Mouse (Mus musculus): ENCODE data around the gene E130114P18Rik. TPM values are rescaled to one million over a fixed set of nuclear protein-coding genes. Genes with fewer than 3 reads are reported as not detected.

E130114P18Rik gene
- polyA plus RNA-seq, 1 experiment from 2014 or later, result 0.25 TPM

DNA sequence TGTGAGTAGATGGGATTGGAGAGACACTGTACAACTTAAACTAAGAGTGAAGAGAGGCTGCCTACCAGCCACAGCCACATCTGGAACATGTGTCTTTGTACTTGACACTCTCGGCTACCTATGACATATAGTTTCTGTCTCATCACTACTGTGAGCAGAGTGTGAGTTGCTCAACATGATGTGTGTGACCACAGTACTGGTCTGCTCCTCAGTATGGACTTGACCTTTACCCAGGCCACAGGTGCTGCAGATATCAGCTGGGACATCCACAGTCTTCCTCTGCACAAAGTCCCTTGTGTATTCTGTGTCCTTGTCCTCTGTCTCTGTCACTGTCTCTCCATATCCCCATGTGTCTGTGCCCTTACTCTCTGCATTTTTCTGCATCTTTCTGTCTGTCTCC, 141.3 kb downstream of the E130114P18Rik start:
- no peaks in the 10 kb centered on the region for H3K9me3 ChIP-seq (replicated peaks)
- no peak overlapping the region for H3K4me2 ChIP-seq
- H3K9ac ChIP-seq, result no peak overlapping the region
- no peak overlapping the region for H3K27ac ChIP-seq
- peaks cover 4% of the 10 kb centered on the region for H3K4me1 ChIP-seq (replicated peaks)
- ATAC-seq (replicated peaks; ENCODE audit: insufficient number of reproducible peaks, insufficient read depth, low FRiP score, low read depth), result no peak
- no peaks in the 10 kb centered on the region for H3K36me3 ChIP-seq
- no peaks in the 10 kb centered on the region for H3K27me3 ChIP-seq
- H3K4me3 ChIP-seq, result no peak overlapping the region
- 87% methylated on average over 1 of the region's 1 CpGs for whole genome bisulfite sequencing

DNA sequence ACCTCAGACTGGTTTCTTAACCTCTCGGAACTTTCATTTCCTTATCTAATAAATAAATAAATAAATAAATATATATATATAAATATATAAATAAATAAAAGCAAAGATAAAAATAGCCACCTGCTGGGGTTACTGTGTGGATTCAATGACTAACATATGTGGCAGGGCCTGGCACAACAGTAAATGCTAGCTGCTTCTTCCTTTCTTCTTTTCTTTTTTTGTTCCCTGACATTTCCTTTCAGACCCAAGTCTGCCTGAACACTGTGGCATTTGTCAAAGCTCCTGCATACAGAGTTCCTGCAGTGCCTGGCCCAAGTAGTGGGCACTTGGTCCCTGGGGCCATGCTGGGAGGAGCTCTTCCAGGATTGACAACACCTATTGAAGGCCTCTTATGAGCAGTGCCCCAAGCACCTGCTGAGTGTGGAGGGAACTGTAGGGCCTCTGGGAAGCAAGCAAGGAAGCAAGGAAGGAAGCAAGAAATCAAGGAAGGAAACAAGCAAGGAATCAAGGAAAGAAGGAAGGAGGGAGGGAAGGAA, 142.1 kb downstream of the E130114P18Rik start:
- Histone ChIP-seq H3K9me3 (replicated peaks) (no peaks in the 10 kb centered on the region), H3K4me2 (no peak overlapping the region), H3K36me3 (no peaks in the 10 kb centered on the region), H3K9ac (no peak overlapping the region), H3K4me1 (replicated peaks) (peaks cover 4% of the 10 kb centered on the region), H3K27me3 (no peaks in the 10 kb centered on the region), H3K27ac (no peak overlapping the region), H3K4me3 (no peak overlapping the region)
- no peak for ATAC-seq (replicated peaks; ENCODE audit: insufficient number of reproducible peaks, insufficient read depth, low FRiP score, low read depth)
- WGBS, result 64% methylated on average over 1 of the region's 1 CpGs

DNA sequence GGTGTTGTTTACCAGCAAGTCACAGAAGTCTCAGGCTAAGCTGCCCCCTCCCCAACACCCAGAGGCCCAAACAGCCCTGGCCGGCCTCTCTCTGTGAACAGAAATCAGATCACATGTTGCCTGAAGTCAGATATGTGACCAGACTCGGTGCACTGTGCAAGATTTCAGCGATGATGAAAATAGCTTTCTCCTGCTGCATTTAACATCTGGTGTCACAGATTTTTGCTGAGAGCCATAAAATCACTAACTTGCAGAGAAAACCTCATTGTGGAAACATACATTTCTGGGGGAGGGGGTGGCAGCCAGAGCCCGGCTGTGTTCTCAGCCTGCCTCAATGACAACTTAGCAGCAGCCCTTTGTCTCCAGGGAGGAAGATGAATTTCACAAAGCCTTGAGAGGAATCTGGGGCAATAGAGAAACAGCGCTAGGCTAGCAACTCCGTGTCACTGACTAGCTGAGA, 142.6 kb downstream of the E130114P18Rik start:
- no peak overlapping the region for H3K27ac ChIP-seq
- no peak overlapping the region for H3K4me2 ChIP-seq
- H3K27me3 ChIP-seq, result no peaks in the 10 kb centered on the region
- no peak overlapping the region for H3K4me3 ChIP-seq
- no peaks in the 10 kb centered on the region for H3K36me3 ChIP-seq
- H3K9ac ChIP-seq, result no peak overlapping the region
- no peak for ATAC-seq (replicated peaks; ENCODE audit: insufficient number of reproducible peaks, insufficient read depth, low FRiP score, low read depth)
- H3K4me1 ChIP-seq (replicated peaks), result peaks cover 4% of the 10 kb centered on the region
- WGBS, result 55% methylated on average over 6 of the region's 6 CpGs
- H3K9me3 ChIP-seq (replicated peaks), result no peaks in the 10 kb centered on the region

DNA sequence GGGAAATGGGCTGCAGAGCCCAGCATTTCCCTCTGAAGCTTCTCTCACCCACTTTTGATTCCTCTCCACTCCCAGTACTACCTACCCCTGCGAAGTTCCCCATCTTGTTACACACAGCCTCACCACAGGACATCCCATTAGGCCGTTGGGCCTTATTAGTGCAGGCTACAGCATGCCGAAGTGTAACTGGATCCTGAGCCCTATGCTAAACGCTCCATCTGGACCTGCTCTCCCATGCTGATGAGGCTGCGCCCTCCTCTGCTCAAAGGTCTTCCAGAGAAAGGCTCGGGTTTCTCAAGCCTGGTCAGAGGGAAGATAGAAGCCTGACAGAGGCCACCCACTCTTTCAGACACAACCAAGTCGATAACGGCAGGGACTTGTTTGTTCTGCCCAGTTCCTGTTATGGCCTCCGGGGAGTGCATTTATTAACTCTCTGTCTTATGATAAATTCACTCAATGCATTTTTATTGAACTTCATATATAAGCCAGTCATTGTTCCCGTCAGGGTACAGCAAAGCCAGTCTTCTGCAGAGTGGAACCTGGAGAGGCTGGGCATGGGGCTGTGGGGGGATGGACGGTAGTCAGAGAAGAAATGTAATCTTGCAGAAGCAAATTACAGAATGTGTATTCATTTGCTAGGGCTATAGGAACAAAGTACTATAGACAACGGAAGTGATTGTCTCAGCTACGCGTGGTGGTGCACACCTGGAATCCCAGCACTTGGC, 148.8 kb downstream of the E130114P18Rik start:
- 40% methylated on average over 14 of the region's 14 CpGs for WGBS
- ATAC-seq (replicated peaks; ENCODE audit: insufficient number of reproducible peaks, insufficient read depth, low FRiP score, low read depth), result no peak; the same call in 1 of the 2 replicates
- no peak overlapping the region for H3K9ac ChIP-seq

DNA sequence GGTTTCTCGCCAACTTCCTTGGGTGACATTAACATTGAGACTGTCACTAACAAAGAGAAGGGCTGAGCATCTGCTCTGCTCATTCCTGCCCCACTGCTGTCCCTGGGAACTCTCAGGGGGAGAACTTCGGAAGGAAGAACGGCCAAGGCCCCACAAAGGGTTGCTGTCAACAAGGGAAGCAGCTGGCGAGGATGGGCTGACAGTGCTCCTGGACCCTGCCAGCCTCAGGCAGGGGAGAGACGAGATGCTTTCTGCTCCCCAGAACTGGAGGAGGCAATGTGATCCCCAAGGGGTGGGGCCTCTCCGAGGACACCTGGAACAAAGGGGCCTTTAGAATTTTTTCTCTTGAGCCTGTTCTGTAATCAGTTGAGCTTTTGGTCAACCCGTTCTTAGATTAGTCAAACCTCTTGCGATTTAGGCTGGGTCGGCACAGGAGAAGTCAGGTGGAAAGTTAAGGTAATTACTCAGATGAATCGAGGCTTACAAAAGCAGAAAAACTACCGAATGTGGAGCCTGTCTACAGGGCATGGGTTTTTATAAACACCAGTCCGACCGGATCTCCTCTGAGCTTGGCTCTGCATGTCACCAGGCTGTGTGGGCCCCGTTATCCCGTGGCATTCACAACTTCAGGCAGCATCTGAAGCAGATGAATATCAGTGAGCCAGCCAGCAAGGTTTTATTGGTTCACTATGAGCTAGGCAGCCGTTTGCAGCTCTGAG, 151.7 kb downstream of the E130114P18Rik start:
- Histone ChIP-seq H3K4me3 (no peak overlapping the region), H3K9ac (no peak overlapping the region), H3K27ac (no peak overlapping the region), H3K4me1 (replicated peaks) (no peaks in the 10 kb centered on the region), H3K9me3 (replicated peaks) (no peaks in the 10 kb centered on the region), H3K36me3 (no peaks in the 10 kb centered on the region), H3K27me3 (no peaks in the 10 kb centered on the region), H3K4me2 (no peak overlapping the region)
- 51% methylated on average over 16 of the region's 16 CpGs for WGBS
- ATAC-seq (replicated peaks; ENCODE audit: insufficient number of reproducible peaks, insufficient read depth, low FRiP score, low read depth), result no peak

More for the DNA sequence above, 148.8 kb downstream of the E130114P18Rik start:
- no peak overlapping the region for H3K4me3 ChIP-seq
- no peaks in the 10 kb centered on the region for H3K9me3 ChIP-seq (replicated peaks)
- no peak overlapping the region for H3K4me2 ChIP-seq
- H3K27ac ChIP-seq, result no peak overlapping the region
- H3K36me3 ChIP-seq, result no peaks in the 10 kb centered on the region
- H3K27me3 ChIP-seq, result no peaks in the 10 kb centered on the region
- no peaks in the 10 kb centered on the region for H3K4me1 ChIP-seq (replicated peaks)

DNA sequence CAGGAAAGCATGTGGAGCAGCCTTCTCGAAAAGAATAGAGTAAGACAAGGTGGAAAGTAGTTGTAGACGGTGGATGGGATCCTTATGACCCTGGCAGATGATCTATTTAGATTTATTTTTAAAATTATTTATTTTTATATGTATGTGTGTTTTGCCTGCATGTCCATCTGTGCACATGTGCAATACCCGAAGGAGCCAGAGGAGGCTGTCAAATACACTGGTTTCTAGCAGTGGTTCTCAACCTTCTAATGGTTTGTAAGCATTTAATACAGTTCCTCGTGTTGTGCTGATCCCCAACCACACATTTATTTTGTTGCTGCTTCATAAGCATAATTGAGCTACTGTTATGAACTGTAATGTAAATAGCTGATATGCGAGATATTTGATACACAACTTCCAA, 154.7 kb downstream of the E130114P18Rik start:
- no peak for ATAC-seq (replicated peaks; ENCODE audit: insufficient number of reproducible peaks, insufficient read depth, low FRiP score, low read depth)
- WGBS, result 75% methylated on average over 5 of the region's 5 CpGs

DNA sequence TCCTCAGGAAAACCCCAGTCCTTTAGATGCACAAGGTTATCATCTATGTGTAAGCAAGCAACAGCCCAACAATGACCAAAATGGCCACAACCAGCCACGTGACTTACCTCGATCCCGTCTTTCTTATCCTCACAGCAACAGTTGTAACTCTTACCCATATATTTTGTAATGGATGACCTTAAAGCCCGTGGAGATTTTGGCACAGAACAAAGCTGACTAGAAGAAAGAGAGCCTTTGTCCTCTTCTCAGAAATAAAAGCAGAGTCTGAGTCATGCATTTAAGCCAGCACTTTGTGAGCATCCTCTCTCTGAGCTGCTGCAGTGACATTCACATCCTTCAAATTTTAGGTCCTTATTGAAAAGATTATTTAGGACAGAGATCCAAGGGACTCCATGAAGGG, 156.1 kb downstream of the E130114P18Rik start:
- Histone ChIP-seq H3K9ac (no peak overlapping the region), H3K9me3 (replicated peaks) (no peaks in the 10 kb centered on the region), H3K27ac (no peak overlapping the region), H3K27me3 (no peaks in the 10 kb centered on the region), H3K4me2 (no peak overlapping the region), H3K36me3 (no peaks in the 10 kb centered on the region), H3K4me3 (no peak overlapping the region), H3K4me1 (replicated peaks) (peaks cover 8% of the 10 kb centered on the region)
- WGBS, result 76% methylated on average over 4 of the region's 4 CpGs
- no peak for ATAC-seq (replicated peaks; ENCODE audit: insufficient number of reproducible peaks, insufficient read depth, low FRiP score, low read depth)

More for the DNA sequence above, 154.7 kb downstream of the E130114P18Rik start:
- H3K27me3 ChIP-seq, result no peaks in the 10 kb centered on the region
- H3K4me3 ChIP-seq, result no peak overlapping the region
- H3K27ac ChIP-seq, result no peak overlapping the region
- H3K9ac ChIP-seq, result no peak overlapping the region
- H3K4me2 ChIP-seq, result no peak overlapping the region
- H3K4me1 ChIP-seq (replicated peaks), result peaks cover 8% of the 10 kb centered on the region
- H3K36me3 ChIP-seq, result no peaks in the 10 kb centered on the region
- no peaks in the 10 kb centered on the region for H3K9me3 ChIP-seq (replicated peaks)

DNA sequence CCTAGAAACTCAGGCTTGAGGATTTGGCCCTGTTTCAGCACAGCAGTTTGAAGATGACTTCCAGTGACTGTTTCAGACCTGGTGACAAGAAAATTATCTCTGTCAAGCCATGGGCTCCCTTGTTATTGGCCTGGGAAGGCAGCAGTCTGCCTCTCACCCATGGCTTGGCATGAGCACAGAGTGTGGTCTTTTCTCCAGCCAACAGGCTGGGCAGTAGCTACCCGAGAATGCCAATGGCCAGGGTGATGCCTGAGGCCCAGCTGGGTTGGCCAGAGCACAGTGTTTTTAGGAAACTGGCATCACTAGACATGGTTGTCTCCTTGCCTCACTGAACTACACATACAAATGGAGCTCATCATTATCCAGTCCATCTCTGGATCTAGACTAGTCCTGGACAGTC, 157.5 kb downstream of the E130114P18Rik start:
- no peak overlapping the region for H3K4me2 ChIP-seq
- H3K9ac ChIP-seq, result no peak overlapping the region
- no peaks in the 10 kb centered on the region for H3K27me3 ChIP-seq
- no peak overlapping the region for H3K27ac ChIP-seq
- no peak for ATAC-seq (replicated peaks; ENCODE audit: insufficient number of reproducible peaks, insufficient read depth, low FRiP score, low read depth)
- no peak overlapping the region for H3K4me3 ChIP-seq
- peaks cover 8% of the 10 kb centered on the region for H3K4me1 ChIP-seq (replicated peaks)
- 71% methylated on average over 1 of the region's 1 CpGs for WGBS
- no peaks in the 10 kb centered on the region for H3K36me3 ChIP-seq
- H3K9me3 ChIP-seq (replicated peaks), result no peaks in the 10 kb centered on the region

DNA sequence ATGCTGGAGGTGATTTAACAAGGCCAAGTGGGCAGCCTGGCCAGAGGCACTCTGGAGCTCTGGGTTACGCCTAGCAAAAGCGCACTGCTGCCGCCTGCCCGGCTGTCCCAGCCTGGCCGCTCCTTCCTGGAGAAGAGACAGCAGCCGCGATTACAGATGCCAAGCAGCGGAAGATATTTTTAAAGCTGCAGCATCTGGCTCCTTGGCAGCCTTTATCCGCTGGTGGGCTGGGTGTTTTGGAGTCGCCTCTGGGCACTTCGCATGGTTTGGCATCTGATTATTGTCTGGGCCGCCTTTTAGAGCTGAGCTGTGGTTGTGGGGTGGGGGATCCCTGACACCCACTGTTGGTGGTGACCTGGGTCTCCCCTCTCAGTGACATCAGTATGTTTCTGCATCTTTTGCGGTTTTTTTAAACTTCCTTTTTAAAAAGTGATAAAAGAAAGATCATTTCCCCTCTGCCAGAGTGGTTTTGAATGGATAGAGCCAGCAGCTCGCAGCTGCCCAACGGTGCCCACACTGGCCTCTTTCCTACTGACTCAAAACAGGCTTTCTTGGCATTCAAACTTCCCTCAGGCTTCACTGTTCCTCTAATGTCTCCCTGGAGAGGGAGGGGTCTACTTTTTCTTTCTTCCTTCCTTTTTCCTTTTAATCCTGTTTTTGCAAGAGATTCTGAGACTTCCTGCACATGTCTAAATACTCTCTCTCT, 159.1 kb downstream of the E130114P18Rik start:
- Histone ChIP-seq H3K27me3 (no peaks in the 10 kb centered on the region), H3K9me3 (replicated peaks) (no peaks in the 10 kb centered on the region), H3K4me2 (peak overlapping the region; percentile 48), H3K4me3 (no peak overlapping the region), H3K9ac (peak overlapping the region; percentile 8; the same call in 1 of the 2 replicates), H3K4me1 (replicated peaks) (peaks cover 8% of the 10 kb centered on the region), H3K36me3 (no peaks in the 10 kb centered on the region), H3K27ac (0 out of 2 replicates have a peak overlapping the region, but pooled peaks have one; percentile 30)
- WGBS, result 32% methylated on average over 15 of the region's 15 CpGs
- 0 out of 2 replicates have a peak, but pooled peaks have one; percentile 22 for ATAC-seq (replicated peaks; ENCODE audit: insufficient number of reproducible peaks, insufficient read depth, low FRiP score, low read depth)

DNA sequence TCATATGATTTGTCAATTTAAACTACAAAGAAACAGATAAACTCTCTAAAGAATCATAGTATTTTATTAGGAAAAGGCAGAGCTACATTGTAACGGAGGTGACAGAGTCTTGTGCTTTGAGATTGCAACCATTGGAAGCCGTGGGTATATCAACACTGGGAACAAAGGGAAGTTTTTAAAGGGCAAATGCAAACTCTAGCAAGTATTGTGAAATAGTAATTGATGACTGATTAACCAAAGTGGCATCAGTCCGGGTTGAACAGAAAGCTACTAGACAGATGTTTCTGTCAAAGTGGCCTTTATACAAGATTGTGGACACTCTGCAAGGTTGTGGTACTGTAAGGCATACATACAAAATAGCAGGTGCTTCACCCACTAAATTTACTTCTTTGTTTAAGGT, 162.8 kb downstream of the E130114P18Rik start:
- Histone ChIP-seq H3K27ac (no peak overlapping the region), H3K36me3 (no peaks in the 10 kb centered on the region), H3K4me2 (no peak overlapping the region), H3K9ac (no peak overlapping the region), H3K4me3 (no peak overlapping the region), H3K4me1 (replicated peaks) (peaks cover 29% of the 10 kb centered on the region), H3K27me3 (no peaks in the 10 kb centered on the region), H3K9me3 (replicated peaks) (no peaks in the 10 kb centered on the region)
- WGBS, result 83% methylated on average over 3 of the region's 3 CpGs
- no peak for ATAC-seq (replicated peaks; ENCODE audit: insufficient number of reproducible peaks, insufficient read depth, low FRiP score, low read depth)

DNA sequence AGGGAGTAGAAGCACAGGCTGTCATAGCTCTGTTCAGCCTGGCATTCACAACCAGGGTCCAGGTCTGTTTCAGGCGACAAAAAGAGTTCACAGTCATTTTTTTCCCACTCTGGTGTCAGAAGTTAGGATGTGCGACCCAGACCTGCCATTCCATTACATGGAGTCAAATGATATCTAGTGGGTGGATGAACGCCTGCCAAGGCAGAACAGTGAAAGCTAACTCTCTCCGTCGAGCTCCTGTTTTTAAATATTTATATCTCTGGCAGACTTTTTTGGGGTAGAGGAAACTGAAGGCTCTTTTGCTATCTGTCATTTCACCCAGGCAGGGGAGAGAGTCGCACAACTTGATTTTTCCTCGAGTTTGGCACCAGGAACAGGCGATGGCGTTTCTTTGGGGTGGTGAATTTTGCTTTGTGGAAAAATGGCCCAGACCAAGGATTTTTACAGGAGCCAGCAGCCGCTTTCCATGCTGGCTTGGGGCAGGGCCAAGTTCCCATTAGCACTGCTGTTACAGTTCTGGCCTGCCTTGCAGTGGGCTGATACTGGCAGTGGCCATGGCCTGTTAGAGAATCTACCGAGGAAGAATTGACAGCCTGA, 166.5 kb downstream of the E130114P18Rik start:
- Histone ChIP-seq H3K27me3 (no peaks in the 10 kb centered on the region), H3K4me1 (replicated peaks) (peaks cover 28% of the 10 kb centered on the region), H3K27ac (peak overlapping the region; percentile 82), H3K9me3 (replicated peaks) (no peaks in the 10 kb centered on the region), H3K36me3 (no peaks in the 10 kb centered on the region), H3K9ac (no peak overlapping the region), H3K4me2 (peak overlapping the region; percentile 24; the same call in 1 of the 2 replicates), H3K4me3 (no peak overlapping the region)
- WGBS, result 31% methylated on average over 11 of the region's 11 CpGs
- ATAC-seq (replicated peaks; ENCODE audit: insufficient number of reproducible peaks, insufficient read depth, low FRiP score, low read depth), result peak; percentile 80

Measured in heart, embryonic 15.5 days (tissue).